Mouse (Mus musculus): ENCODE measurements at regions not wholly inside any gene's neighbourhood (a gene's known extent, or its start where the extent isn't known, plus 50 kb on each side); places are given as distances from the start of the nearest gene placed in this dataset.

DNA sequence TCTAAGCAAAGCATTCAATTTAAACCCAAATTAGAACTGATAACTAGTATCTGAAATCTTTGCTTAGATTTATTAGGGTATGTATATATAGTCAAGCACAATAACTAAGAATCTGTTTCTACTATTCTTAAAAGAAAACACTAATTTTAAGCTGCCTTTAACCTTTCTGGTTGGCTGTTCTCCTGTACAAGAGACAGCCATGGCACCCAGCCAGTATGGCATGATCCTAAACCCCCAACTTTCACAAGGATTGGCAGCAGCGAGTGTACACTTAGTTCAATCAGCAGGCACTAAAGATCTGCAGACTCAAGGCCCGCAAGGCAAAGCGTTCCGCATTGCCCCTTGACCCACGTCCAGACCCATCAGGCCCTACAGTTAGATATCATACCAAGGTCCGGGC is 91.3 kb upstream of the Crim1 start:
- Histone ChIP-seq H3K4me3 (no peak overlapping the region), H3K9me3 (replicated peaks) (no peaks in the 10 kb centered on the region)
- 93% methylated on average over 6 of the region's 6 CpGs for WGBS

DNA sequence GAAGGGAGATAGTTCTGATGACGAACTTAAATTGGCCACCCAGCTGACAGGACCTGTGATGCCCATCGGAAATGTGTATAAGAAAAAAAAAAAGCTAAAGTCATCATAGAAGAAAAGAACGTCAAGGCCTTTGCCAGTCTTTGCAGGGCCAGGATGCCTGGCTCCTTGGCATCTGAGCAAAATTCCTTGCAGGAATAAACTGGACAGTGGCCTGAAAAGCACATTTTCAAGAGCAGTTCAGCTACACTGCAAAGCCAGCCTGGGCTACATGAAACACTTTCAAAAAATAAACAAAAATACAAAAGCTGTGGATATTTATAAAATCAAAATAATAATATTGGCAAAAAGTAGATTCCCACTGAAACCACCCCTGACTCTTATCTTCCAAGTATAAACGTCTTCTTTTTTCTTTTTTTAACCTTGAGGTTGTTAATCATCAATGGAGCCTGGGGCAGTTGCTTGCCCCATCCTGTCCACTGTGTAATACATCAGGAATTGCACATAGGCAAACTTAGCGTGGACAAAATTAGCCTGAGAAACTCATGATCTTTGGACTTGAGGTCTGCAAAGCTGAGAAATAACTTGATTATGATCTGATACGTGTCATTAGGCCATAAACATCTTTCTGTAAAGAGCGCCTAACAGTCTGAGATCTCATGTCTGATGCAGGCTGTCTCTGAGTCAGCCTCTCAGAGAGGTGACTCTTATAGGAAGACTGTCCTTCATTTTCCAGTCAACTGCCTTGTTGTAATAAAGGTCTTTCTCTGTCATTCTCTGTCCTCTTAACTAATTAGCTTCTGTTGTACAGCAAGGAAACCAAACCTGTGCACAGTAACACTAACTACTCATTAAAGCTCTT is 90.5 kb upstream of the Crim1 start:
- no peaks in the 10 kb centered on the region for H3K9me3 ChIP-seq (replicated peaks)
- peaks cover 12% of the 10 kb centered on the region for H3K4me1 ChIP-seq

More for the DNA sequence above, 91.3 kb upstream of the Crim1 start:
- H3K27ac ChIP-seq (replicated peaks), result no peak overlapping the region
- H3K4me1 ChIP-seq, result peaks cover 12% of the 10 kb centered on the region
- H3K36me3 ChIP-seq, result no peaks in the 10 kb centered on the region
- H3K27me3 ChIP-seq (ENCODE audit: low read depth, poor library complexity, severe bottlenecking), result no peaks in the 10 kb centered on the region; the same call in 1 of the 2 replicates
- DNase-seq (ENCODE audit: low spot score), result no peak

DNA sequence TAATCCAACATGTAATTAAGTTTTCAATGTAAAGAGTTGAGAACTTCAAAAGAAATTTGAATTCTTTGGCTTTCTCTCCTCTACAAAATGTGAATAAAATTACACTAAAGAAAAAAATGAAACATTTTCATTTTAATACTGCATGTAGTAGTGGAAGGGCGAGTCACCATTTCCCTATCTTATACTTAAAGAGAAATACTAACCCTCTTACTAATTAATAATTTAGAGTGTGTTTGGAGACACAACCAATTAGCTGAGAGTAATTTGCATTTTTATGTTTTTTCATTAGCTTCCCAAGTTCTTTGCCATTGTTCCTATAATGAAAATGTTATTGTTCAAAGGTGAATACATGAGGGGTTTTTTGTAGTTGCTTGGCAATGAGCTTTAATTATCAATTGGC is 67.9 kb upstream of the Crim1 start:
- Histone ChIP-seq H3K27me3 (ENCODE audit: low read depth, poor library complexity, severe bottlenecking) (no peaks in the 10 kb centered on the region), H3K4me1 (no peaks in the 10 kb centered on the region), H3K36me3 (no peaks in the 10 kb centered on the region), H3K27ac (replicated peaks) (no peak overlapping the region), H3K9me3 (replicated peaks) (no peaks in the 10 kb centered on the region), H3K4me3 (no peak overlapping the region)
- no peak for DNase-seq (ENCODE audit: low spot score)
- WGBS, result 94% methylated on average over 1 of the region's 1 CpGs

More for the DNA sequence above, 90.5 kb upstream of the Crim1 start:
- H3K4me3 ChIP-seq, result no peak overlapping the region
- H3K27ac ChIP-seq (replicated peaks), result no peak overlapping the region
- DNase-seq (ENCODE audit: low spot score), result no peak
- H3K36me3 ChIP-seq, result no peaks in the 10 kb centered on the region
- WGBS, result 85% methylated on average over 7 of the region's 7 CpGs
- no peaks in the 10 kb centered on the region; the same call in 1 of the 2 replicates for H3K27me3 ChIP-seq (ENCODE audit: low read depth, poor library complexity, severe bottlenecking)

DNA sequence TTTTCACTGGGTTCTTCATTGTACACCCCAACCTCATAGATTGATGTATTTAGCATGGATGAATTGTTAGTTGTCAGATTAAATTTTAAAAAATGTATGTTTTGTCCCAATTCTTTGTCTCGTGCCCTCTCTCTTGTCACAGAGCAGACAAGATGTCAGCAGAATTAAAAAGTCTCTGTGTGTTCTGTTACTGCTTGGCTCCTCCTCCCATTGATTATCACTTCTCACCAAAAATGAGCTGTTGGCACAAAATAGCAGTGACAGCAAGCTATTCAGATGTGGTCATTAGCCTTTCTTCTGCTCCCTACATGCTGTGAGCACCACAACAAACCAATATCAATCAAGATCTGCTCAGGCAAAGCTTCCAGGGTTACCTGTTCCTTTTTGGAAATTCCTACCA is 62.1 kb upstream of the Crim1 start:
- 66% methylated on average over 1 of the region's 1 CpGs for WGBS
- Histone ChIP-seq H3K4me1 (no peaks in the 10 kb centered on the region), H3K9me3 (replicated peaks) (no peaks in the 10 kb centered on the region), H3K36me3 (no peaks in the 10 kb centered on the region), H3K27me3 (ENCODE audit: low read depth, poor library complexity, severe bottlenecking) (no peaks in the 10 kb centered on the region), H3K27ac (replicated peaks) (no peak overlapping the region), H3K4me3 (no peak overlapping the region)
- DNase-seq (ENCODE audit: low spot score), result no peak

DNA sequence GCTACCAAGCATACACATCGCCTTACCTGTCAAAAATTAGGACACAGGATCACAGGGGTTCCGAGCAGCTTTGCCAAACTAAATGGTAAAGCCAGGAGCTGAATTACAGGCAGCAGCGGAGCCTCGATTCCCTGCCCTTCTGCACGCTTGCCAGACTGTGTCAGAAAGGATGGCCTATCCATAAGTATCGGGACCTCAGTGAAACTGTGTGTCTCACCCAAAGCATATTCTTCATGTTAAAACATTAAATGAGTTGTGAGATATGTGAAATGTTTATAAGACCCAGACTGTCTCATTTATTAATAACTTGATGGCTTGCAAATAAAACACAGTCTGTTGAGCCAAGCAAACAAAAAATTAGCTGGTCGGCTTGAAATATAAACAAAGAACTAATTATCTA is 59.4 kb upstream of the Crim1 start:
- Histone ChIP-seq H3K4me3 (no peak overlapping the region), H3K9me3 (replicated peaks) (no peaks in the 10 kb centered on the region), H3K4me1 (no peaks in the 10 kb centered on the region), H3K27me3 (ENCODE audit: low read depth, poor library complexity, severe bottlenecking) (no peaks in the 10 kb centered on the region), H3K36me3 (no peaks in the 10 kb centered on the region), H3K27ac (replicated peaks) (no peak overlapping the region)
- 94% methylated on average over 7 of the region's 7 CpGs for WGBS
- no peak for DNase-seq (ENCODE audit: low spot score)

DNA sequence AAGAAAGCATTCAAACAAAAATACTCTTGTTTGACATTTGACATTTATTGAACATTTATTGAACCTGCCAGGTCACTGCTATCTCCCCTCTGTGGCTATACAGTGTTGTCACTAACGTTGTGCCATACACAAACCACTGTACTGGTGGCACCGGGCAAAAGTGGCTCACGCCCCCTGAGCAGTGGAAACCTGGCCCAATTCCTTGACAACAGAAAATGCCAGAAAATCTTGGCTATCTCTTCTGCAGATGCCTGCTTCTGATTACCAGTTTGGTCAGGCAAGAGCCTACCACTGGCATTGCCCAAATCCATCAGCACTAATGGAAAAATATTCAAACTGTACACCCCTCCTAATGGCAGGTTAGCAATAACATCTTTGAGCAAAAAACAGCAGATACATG is 58.9 kb upstream of the Crim1 start:
- DNase-seq (ENCODE audit: low spot score), result no peak
- Histone ChIP-seq H3K36me3 (no peaks in the 10 kb centered on the region), H3K4me1 (no peaks in the 10 kb centered on the region), H3K27me3 (ENCODE audit: low read depth, poor library complexity, severe bottlenecking) (no peaks in the 10 kb centered on the region), H3K9me3 (replicated peaks) (no peaks in the 10 kb centered on the region), H3K27ac (replicated peaks) (no peak overlapping the region), H3K4me3 (no peak overlapping the region)
- 92% methylated on average over 3 of the region's 3 CpGs for WGBS

DNA sequence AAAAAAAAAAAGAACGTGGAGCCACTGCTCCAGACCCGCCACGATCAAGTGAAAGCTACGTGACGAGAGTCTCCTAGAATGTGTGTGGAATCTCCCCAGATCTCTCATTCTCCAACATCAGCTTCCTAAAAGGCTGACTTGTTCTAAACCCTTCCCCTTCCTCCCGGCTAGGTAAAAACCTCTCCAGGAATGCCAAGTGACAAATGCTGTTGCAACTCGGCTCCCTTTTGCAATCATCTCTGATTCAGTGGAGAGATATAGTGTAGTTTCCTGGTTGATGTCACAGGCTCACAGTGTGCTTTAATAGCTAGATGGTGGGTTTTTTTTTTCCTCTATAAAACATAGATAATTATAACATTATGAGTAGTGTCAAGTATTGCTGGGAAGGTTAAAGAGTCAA is 57.6 kb upstream of the Crim1 start:
- WGBS, result 93% methylated on average over 7 of the region's 7 CpGs
- Histone ChIP-seq H3K4me1 (no peaks in the 10 kb centered on the region), H3K4me3 (no peak overlapping the region), H3K27ac (replicated peaks) (no peak overlapping the region), H3K9me3 (replicated peaks) (no peaks in the 10 kb centered on the region), H3K27me3 (ENCODE audit: low read depth, poor library complexity, severe bottlenecking) (no peaks in the 10 kb centered on the region), H3K36me3 (no peaks in the 10 kb centered on the region)
- DNase-seq (ENCODE audit: low spot score), result no peak

DNA sequence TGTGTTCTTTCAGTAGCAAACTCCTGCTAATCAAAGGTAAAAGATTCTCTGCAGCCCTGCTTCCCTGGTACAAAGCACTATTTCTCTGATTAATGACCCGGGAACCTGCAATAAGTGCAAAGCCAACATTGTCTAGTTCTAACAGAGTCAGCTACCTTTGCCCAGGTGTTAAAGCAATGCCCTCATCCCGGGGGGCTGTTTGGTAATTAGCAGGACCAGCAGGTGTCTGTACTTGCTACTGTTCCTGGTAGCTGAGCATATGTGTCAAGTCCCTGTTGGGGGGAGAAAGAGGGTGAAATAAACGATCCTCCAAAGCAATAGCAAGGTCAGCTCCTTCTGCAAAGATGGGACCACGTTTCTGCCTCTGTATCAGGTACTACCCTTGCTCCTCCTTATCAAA is 54.7 kb upstream of the Crim1 start:
- no peaks in the 10 kb centered on the region for H3K36me3 ChIP-seq
- H3K27ac ChIP-seq (replicated peaks), result no peak overlapping the region
- WGBS, result 69% methylated on average over 4 of the region's 4 CpGs
- no peak for DNase-seq (ENCODE audit: low spot score)
- H3K4me3 ChIP-seq, result no peak overlapping the region
- H3K9me3 ChIP-seq (replicated peaks), result no peaks in the 10 kb centered on the region
- no peaks in the 10 kb centered on the region for H3K4me1 ChIP-seq
- no peaks in the 10 kb centered on the region for H3K27me3 ChIP-seq (ENCODE audit: low read depth, poor library complexity, severe bottlenecking)

Measured in midbrain, embryonic 10.5 days (tissue).